Mouse (Mus musculus) effector memory CD4-positive, alpha-beta T cell, adult 5 months (primary cell): ENCODE measurements around the gene Olfr1321. TPM values are rescaled to one million over a fixed set of nuclear protein-coding genes. Genes with fewer than 3 reads are reported as not detected.

Experiments
- polyA plus RNA-seq: library from polyadenylated mRNA; unstranded; fragments of 100-300 nt; shearing (Covaris generic); gene quantifications from one replicate; pipeline ENCODE4 v1.2.1, GENCODE M21; 2017

Gene Olfr1321
- polyA plus RNA-seq: not detected

GRCm38 (mm10) chrX:49734959-49735358 lies at the start of gene Olfr1321:
Gene Olfr1321 (minus strand): TSS chrX:49735059.

Other genes starting within 250 kb of the Olfr1321 start
- not detected for gene Olfr1320, start 62.7 kb downstream of the Olfr1321 start, polyA plus RNA-seq
- gene Igsf1, start 62.7 kb upstream of the Olfr1321 start, polyA plus RNA-seq: not detected
- 0.40 TPM for gene Olfr1322, start 156.4 kb upstream of the Olfr1321 start, polyA plus RNA-seq